Mouse (Mus musculus) heart, adult 2 months (tissue): ENCODE data around the gene Fam129b. TPM values are rescaled to one million over a fixed set of nuclear protein-coding genes. Genes with fewer than 3 reads are reported as not detected.

Source experiments
- DNase-seq, 2 experiments: peaks; one replicate each; pipeline ENCODE4 v3.0.0; 2021
- H3K27ac ChIP-seq: fragments of 200-600 bp; 2 replicates; pipeline ENCODE4 v1.8.1; 2022
- H3K27me3 ChIP-seq: fragments of 200-500 bp; 2 replicates; pipeline ENCODE4 v1.6.1; 2012; ENCODE audit warnings: mild to moderate bottlenecking, low read length, inconsistent platforms, mixed read lengths; ENCODE audit not compliant: control insufficient read depth, insufficient read depth
- H3K36me3 ChIP-seq: fragments of 200-500 bp; 2 replicates; pipeline ENCODE4 v1.6.1; 2012; ENCODE audit warnings: low read length, inconsistent platforms; ENCODE audit not compliant: control insufficient read depth, insufficient read depth
- H3K4me1 ChIP-seq: fragments of 200-500 bp; 2 replicates; pipeline ENCODE4 v1.6.1; 2011; ENCODE audit warnings: low read length; ENCODE audit not compliant: control insufficient read depth, insufficient read depth
- H3K4me3 ChIP-seq: fragments of 200-600 bp; 2 replicates; pipeline ENCODE4 v1.8.1; 2022
- H3K79me2 ChIP-seq: fragments of 200-500 bp; replicated peaks from 2 replicates; pipeline ENCODE4 v1.6.1; 2012; ENCODE audit warnings: mild to moderate bottlenecking, inconsistent platforms, low read length, moderate library complexity, mixed read lengths; ENCODE audit not compliant: control insufficient read depth, insufficient read depth
- H3K9ac ChIP-seq: fragments of 200-500 bp; 2 replicates; pipeline ENCODE4 v1.6.1; 2012; ENCODE audit warnings: low read depth, mild to moderate bottlenecking, control low read depth, inconsistent platforms, low read length, mixed read lengths
- CTCF ChIP-seq: fragments of 200-600 bp; IDR thresholded peaks from 2 replicates; pipeline ENCODE4 v1.8.1; 2022; ENCODE audit warnings: antibody characterized with exemption, mild to moderate bottlenecking, moderate library complexity
- EP300 ChIP-seq: fragments of 200-500 bp; IDR thresholded peaks from 2 replicates; pipeline ENCODE4 v1.6.1; 2011; ENCODE audit warnings: low read depth, low read length, control low read depth; ENCODE audit not compliant: insufficient read depth
- POLR2A ChIP-seq: fragments of 200-500 bp; IDR thresholded peaks from 2 replicates; pipeline ENCODE4 v1.6.1; 2011; ENCODE audit warnings: mild to moderate bottlenecking, low read depth, low read length, control low read depth; ENCODE audit not compliant: insufficient read depth
- WGBS: fragments of 180-500 bp; shearing (Covaris S2); methylation state at CpG from one replicate; pipeline ENCODE4 v1.1.7; 2018; 5-methylcytosine and 5-hydroxymethylcytosine counted together
- intact Hi-C: fragments of 180-260 bp; cut with DNase I; formaldehyde crosslinking; loops from one replicate; pipeline ENCODE4 v1.15.1; 2025
- polyA plus RNA-seq: library from polyadenylated mRNA; depleted of rRNA; stranded (reverse); fragments of >200 nt; gene quantifications from 2 replicates; pipeline ENCODE4 v1.2.3, GENCODE M21; 2012
- total RNA-seq, 2 experiments: library from RNA; stranded (reverse); gene quantifications; 2 replicates each; pipeline ENCODE4 v1.2.3; 2021

Fam129b gene
- total and polyA plus RNA-seq, 3 experiments = 19.5 to 21.0 (median 20.0) TPM

- H3K27me3 ChIP-seq = no peaks in the 10 kb centered on the region
- no peak overlapping the region for H3K9ac ChIP-seq
- no peak for DNase-seq
- intact Hi-C loops = no loop called here
- no peaks in the 10 kb centered on the region; the same call in 1 of the 2 replicates for H3K4me1 ChIP-seq
- TF ChIP-seq CTCF = no peak
- TF ChIP-seq EP300 = no peak
- no peak for TF ChIP-seq POLR2A
- H3K27ac ChIP-seq = no peak overlapping the region
- 84% methylated on average over 3 of the region's 3 CpGs for WGBS
- no peaks in the 10 kb centered on the region for H3K36me3 ChIP-seq
- H3K79me2 ChIP-seq = no peaks in the 10 kb centered on the region
- H3K4me3 ChIP-seq = no peak overlapping the region
Measured at GRCm38 (mm10) chr2:32863317-32863716, 12.6 kb upstream of the Fam129b start.

- Histone ChIP-seq H3K79me2 (no peaks in the 10 kb centered on the region), H3K9ac (no peak overlapping the region), H3K4me1 (no peaks in the 10 kb centered on the region), H3K27me3 (no peaks in the 10 kb centered on the region), H3K4me3 (no peak overlapping the region), H3K36me3 (no peaks in the 10 kb centered on the region), H3K27ac (no peak overlapping the region)
- intact Hi-C loops = loop anchor here (1.0 kb wide), 2 partner anchors 48 to 64 kb away; no protein-coding TSS in a partner anchor
- 63% methylated on average over 2 of the region's 2 CpGs for WGBS
- no peak for DNase-seq
- TF ChIP-seq POLR2A (no peak), CTCF (peak; percentile 93)
Measured at GRCm38 (mm10) chr2:32864755-32865154, 11.2 kb upstream of the Fam129b start.

GRCm38 (mm10) chr2:32867354-32867753, 8.6 kb upstream of the Fam129b start:
- no peak for DNase-seq
- intact Hi-C loops = no loop called here
- no peak overlapping the region for H3K27ac ChIP-seq

GRCm38 (mm10) chr2:32869721-32870274, 6.1 kb upstream of the Fam129b start:
- intact Hi-C loops = no loop called here
- H3K4me1 ChIP-seq = no peaks in the 10 kb centered on the region; the same call in 1 of the 2 replicates
- no peak for DNase-seq

More at GRCm38 (mm10) chr2:32867354-32867753, 8.6 kb upstream of the Fam129b start:
- TF ChIP-seq CTCF = no peak
- TF ChIP-seq POLR2A = no peak
- TF ChIP-seq EP300 = no peak
- no peaks in the 10 kb centered on the region for H3K36me3 ChIP-seq
- no peaks in the 10 kb centered on the region for H3K27me3 ChIP-seq
- H3K4me1 ChIP-seq = no peaks in the 10 kb centered on the region
- H3K9ac ChIP-seq = no peak overlapping the region
- H3K79me2 ChIP-seq = no peaks in the 10 kb centered on the region
- 64% methylated on average over 4 of the region's 4 CpGs for WGBS
- no peak overlapping the region for H3K4me3 ChIP-seq

GRCm38 (mm10) chr2:32870275-32871100, 5.4 kb upstream of the Fam129b start:
- no peak overlapping the region for H3K4me3 ChIP-seq
- no peaks in the 10 kb centered on the region for H3K79me2 ChIP-seq
- whole genome bisulfite sequencing = 59% methylated on average over 8 of the region's 8 CpGs
- no peaks in the 10 kb centered on the region for H3K27me3 ChIP-seq
- no peak overlapping the region for H3K27ac ChIP-seq
- DNase-seq = no peak
- H3K4me1 ChIP-seq = peaks cover 4% of the 10 kb centered on the region
- no peak overlapping the region for H3K9ac ChIP-seq
- TF ChIP-seq EP300 (no peak), CTCF (no peak), POLR2A (no peak)
- intact Hi-C loops = no loop called here
- H3K36me3 ChIP-seq = no peaks in the 10 kb centered on the region

More at GRCm38 (mm10) chr2:32869721-32870274, 6.1 kb upstream of the Fam129b start:
- no peak overlapping the region for H3K27ac ChIP-seq
- no peaks in the 10 kb centered on the region for H3K79me2 ChIP-seq
- no peaks in the 10 kb centered on the region for H3K27me3 ChIP-seq
- 63% methylated on average over 6 of the region's 6 CpGs for WGBS
- H3K36me3 ChIP-seq = no peaks in the 10 kb centered on the region
- H3K9ac ChIP-seq = no peak overlapping the region
- no peak overlapping the region for H3K4me3 ChIP-seq
- TF ChIP-seq EP300 (no peak), POLR2A (no peak), CTCF (no peak)

- Histone ChIP-seq H3K27me3 (no peaks in the 10 kb centered on the region), H3K36me3 (no peaks in the 10 kb centered on the region), H3K4me3 (no peak overlapping the region), H3K4me1 (peaks cover 12% of the 10 kb centered on the region), H3K79me2 (peaks cover 1% of the 10 kb centered on the region; the same call in 1 of the 2 replicates), H3K27ac (no peak overlapping the region), H3K9ac (no peak overlapping the region)
- TF ChIP-seq EP300 (no peak), POLR2A (no peak), CTCF (no peak)
- intact Hi-C loops = loop anchor here (2.0 kb wide), 1 partner anchor 39 kb away; no protein-coding TSS in a partner anchor
- DNase-seq = no peak
- WGBS = 65% methylated on average over 3 of the region's 3 CpGs
Measured at GRCm38 (mm10) chr2:32874070-32874469, 1.8 kb upstream of the Fam129b start.
